Mouse (Mus musculus) urinary bladder, postnatal 4 days (tissue): ENCODE measurements around the gene Hsd17b11.
"Not testable (repeated sequence)": the region's sequence is repeated elsewhere in the genome, so short reads cannot be mapped to it uniquely, and the experiment has no call there.

Experiments used
- DNase-seq, 2 experiments: peaks; one replicate each; pipeline ENCODE4 v3.0.0; 2021 to 2022; ENCODE audit warnings: low spot score in 2 of 2

The Hsd17b11 gene

DNA sequence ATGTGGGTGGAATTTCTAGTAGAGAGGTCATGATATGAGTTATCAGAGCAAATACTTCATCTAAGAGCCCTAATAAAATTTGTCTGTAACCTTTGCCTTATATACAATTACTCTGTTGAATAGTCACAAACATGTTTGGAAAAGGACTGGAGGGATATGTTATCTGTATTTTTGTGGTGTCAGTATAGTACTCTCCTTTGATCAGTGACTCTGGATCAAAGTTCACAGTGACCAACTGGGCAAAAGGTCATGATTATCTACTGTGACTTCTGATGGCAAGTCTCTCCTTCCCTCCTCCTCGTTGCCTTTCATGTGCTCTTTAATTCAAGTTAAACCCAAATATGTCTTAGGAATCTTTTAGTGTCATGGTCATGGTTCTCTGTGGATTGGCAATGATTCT lies 14.1 kb upstream of the Hsd17b11 start:
- no peak for DNase-seq

GRCm38 (mm10) chr5:104035066-104035465 lies 13.3 kb upstream of the Hsd17b11 start:
- DNase-seq, result no peak

DNA sequence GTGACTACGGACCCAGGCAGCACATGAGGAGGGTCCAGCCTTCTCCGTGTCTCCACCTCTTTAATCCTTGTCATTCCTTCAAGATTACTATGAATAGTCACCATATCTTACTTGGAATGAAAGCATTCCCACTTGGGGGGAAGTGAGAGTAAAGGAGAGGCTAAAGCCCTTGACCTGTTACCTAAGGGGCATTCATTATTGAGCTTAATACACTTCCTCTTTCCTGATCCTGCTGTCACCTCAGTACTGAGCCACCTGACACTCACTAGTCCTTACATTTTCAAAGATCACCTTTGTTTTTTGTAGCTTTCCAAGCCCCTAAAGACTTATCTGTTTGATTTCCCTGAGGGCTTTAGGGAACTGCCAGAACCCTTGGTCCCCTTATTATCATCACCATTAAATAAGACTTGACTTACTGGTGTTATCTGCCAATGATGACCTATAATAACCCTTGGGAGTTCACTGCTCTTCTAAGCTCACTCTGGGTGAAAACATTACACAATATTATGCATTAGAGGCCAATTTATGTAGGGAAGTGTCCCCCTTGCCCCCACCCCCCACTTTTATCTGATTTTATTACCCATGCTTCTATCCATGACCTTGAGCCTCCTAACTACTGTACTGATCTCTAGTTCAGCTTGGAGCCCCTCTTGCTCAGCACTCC lies 10.8 kb upstream of the Hsd17b11 start:
- no peak for DNase-seq

DNA sequence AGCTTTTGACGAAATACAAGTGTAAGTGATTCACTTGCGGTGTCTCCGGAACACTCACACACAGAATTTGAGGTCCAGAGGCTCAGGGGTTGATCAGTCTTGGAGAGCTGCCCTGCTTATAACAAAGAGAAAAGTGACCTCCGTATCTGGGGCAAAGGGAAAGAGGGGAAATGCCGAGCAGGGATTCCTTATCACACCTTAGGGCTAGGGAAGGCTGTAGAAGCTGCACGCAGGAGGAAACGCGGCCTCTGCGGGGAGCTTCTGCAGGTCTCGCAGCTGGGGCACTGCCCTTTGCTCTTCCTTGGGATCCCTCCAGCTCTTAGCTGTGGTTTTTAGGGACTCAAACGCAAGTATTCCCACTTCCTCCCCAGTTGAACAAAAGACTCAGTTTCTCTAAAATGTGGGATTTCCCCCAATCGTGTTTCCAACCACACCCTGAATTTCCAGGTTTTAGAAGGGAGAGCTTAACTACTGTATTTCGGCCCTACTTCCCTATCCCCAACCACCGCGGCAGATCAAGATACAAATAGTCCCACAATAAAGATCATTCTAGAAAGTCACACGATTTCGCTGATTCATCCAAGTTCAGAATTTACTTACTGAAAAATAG lies 3.6 kb upstream of the Hsd17b11 start:
- no peak for DNase-seq

DNA sequence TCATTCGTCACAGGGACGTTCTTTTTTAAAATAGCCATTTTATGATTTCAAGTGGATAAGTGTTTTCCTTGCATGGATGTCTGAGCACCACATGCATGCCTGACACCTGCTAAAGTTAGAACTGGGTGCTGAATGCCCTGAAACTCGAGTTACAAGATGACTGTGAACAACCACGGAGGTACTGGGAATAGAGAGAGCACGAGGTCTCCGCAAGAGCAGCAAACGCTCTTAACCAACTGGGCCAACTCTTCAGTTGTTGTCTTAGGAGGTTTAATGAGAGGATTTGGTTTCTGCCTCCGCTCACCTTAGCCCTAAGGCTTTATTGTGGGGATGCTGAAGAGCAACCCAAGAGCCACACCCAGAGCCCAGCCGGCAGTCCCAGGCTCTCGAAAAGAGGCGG lies 3.0 kb upstream of the Hsd17b11 start:
- no peak for DNase-seq

GRCm38 (mm10) chr5:104024193-104024592 lies 2.5 kb upstream of the Hsd17b11 start:
- DNase-seq, result not testable (repeated sequence)

GRCm38 (mm10) chr5:104023289-104024020 lies 1.7 kb upstream of the Hsd17b11 start:
- DNase-seq, result no peak

DNA sequence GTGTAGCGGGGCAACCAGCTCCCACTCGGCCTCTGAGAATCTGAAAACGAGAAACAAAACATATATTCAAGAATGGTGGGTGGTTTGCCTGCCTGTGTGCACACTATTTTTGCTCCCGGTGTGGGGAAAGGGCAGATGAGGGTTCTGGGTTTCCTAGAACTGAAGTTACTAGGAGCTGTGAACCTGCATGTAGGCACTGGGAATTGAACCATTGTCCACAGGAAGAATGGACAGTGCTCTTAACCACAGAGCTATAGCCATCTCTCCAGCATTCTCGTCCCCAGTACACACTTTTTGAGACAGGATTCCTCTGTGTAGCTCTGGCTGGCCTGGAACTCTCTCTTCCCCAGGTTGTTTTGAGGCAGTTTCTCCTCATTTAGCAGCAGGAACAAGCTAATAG lies 839 bp upstream of the Hsd17b11 start:
- DNase-seq, result no peak

GRCm38 (mm10) chr5:104011419-104011818 lies 10.3 kb downstream of the Hsd17b11 start:
- no peak for DNase-seq

DNA sequence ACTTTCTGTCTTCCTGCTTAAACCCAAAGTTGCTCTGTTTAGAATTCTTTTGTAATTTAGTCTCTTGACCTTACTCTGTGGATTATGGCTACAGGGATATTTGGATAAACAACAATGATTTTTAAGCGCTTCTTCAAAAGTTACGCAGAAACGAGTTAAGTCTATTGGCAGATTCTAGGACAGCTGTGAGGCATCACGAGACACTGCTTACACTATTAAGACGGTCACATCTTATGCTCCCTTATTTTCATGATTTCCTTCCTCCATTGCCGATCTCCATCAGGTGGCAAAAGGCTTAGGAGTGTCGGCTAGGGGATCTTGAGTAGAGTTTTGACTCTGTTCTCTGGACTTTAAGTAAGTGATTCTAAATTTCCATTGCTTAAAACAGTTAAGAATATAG lies 11.5 kb downstream of the Hsd17b11 start:
- no peak for DNase-seq

DNA sequence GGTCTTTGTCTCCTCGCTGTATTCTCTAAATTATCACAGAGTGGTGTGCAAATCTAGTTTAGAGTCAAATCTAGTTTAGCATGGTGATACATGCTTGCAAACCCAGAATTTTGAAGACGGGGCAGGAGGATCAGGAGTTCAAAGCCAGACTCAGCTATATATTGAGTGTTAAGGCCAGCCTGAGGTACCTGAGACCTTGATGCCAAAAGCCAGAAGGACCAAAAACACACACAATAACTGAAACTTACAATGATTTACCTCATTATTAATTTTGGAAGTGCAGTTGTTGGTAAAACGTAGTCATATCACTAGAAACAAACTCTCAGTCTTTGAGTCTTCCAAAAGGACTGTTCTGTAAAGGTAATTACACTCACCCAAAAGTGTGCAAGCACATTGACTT lies 12.3 kb downstream of the Hsd17b11 start:
- no peak for DNase-seq

GRCm38 (mm10) chr5:104007801-104008200 lies 13.9 kb downstream of the Hsd17b11 start:
- DNase-seq, result no peak

GRCm38 (mm10) chr5:104006811-104007210 lies 14.9 kb downstream of the Hsd17b11 start:
- no peak for DNase-seq

GRCm38 (mm10) chr5:104003955-104004354 lies 17.8 kb downstream of the Hsd17b11 start:
- no peak for DNase-seq

DNA sequence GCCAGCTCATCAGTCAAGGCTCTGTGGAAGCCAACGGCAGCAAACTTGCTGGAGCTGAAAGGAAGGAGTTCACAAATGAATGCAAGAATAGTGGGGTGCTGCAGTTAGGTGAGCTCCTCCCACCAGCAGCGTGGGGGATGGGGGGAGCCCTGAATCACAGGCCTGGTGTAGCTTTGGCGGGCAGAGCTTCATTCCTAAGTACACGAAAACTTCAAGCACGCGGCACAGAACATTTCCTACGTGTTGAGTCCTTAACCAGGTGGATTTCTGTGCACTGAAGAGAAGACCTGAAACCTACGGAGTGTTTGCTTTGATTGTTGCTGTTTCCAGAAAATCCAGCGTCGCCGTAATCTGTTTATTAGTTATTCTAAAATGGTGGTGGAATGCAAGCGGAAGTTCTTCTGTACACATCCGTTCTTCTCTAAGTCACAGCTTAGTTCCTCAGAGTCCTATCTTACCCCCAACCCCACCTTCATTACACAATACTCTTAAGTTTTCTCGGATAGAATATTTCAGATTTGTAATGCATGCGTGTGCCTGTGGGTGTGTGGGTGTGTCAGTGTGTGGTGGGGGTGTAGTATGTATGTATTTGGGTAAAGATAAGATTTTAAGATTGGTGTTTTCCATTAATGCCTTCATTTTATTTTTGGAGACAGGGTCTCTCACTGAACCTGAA lies 18.3 kb downstream of the Hsd17b11 start:
- no peak for DNase-seq

DNA sequence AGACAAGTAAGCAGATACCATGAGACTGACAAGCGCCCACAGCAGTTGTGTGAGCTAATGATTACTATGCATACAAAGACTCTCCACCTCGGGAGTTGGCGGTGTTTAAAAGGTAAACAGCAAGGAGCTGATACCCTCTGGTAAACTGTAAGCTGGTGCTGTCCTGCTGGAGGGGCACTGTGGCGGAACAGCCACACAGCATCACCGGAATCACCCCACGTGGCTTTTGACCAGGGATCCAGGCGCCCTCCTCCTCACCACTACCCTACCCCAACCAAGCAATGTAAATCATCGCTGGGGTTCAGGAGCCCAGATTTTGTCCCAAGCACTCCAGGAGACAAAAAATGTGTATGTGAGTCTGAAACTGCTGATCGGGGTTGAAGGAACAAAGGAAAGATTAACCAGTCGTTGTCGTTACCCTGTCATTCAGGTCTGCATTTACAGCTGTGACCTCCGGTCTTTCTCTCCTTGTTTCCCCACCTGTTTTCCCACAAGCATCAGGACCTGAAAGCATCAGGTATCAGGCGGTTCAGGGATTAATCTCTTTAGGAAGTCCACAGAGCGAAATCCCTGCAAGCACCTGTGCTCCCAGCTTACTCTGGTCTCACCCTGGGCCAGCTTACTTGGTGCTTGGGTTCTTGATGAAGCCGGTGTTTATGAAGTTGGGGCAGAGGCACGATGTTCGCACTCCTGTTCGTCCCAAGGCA lies 19.0 kb downstream of the Hsd17b11 start:
- no peak for DNase-seq

DNA sequence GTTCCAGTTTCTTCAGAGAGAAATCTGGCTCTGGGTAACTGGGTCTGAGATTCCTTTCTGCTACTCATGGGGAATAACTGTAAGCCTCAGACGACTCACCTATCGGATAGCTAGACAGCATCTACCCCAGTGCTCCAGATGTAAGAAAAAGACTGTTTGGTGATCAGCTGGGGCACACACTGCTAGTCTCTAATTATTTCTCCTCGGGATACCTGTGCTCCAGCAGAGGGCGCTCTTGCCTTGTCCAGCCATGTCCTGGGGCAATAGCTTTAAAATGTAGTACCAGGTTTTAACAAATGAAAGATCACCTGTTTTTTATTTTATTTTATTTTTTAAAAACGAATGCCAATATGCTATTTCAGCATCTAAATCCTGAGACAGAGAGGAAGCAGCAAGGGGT lies 22.0 kb downstream of the Hsd17b11 start:
- DNase-seq, result peak; percentile 59 to 80

- no peak for DNase-seq
Observed at GRCm38 (mm10) chr5:103998739-103999138, 23.0 kb downstream of the Hsd17b11 start.

DNA sequence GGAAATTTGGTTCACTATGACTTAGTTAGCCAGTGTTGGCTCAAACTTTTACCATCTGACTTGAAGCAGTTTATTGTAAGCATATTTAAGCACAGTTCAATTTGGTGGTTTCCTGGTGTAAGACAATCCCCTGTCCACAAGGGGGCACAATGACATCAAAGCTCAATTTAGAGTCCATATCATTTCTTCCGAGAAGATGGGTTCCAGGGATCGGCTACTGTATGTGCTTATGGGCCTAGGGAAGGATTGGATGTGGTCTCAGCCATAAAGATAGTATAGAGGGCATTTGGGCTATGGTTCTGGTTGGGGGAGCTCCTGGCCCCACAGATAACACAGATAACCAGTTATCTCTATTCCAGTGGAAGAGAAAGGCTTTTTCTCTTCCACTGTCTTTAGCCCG lies 26.5 kb downstream of the Hsd17b11 start:
- no peak for DNase-seq

DNA sequence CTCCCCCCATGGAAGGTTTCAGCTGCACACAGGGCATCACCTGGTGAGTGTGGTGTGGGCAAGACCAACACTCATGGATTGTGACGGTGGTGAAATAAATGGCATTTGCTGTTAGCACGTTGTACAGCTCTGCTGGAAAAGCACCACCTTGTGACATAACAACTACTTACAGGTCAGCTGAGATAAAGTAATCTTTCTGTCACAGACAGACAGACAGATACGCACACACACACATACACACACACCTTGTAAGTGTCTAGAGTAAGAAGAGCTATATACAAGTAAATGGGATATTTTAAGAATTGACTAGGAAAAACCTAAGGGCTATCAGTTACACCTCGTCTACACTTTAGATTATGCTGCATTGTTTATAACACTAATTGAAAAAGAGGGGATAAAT lies 27.1 kb downstream of the Hsd17b11 start:
- DNase-seq, result no peak

- DNase-seq, result no peak
Observed at GRCm38 (mm10) chr5:103993601-103994000, 28.1 kb downstream of the Hsd17b11 start.

DNA sequence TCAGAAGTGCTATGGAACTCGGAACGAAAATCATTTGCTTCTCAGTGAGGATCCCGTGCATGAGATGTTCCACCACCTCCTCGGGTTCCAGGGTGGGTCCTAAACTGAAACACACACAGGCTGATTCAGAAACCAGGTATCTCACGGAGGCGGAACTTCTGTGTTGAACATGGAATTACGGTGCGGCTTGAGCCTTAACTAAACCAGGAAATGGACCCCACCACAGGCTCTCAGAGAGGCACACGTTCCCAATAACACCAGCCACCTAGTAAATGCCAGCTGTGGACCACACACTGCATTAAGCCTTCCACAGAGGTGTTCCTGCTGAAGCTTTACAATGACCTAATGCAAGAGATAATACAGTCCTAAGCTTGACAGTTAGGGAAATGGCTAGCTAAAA lies 28.9 kb downstream of the Hsd17b11 start:
- DNase-seq, result no peak
